Mouse (Mus musculus): ENCODE results near the gene Chrm2.

Gene Chrm2

DNA sequence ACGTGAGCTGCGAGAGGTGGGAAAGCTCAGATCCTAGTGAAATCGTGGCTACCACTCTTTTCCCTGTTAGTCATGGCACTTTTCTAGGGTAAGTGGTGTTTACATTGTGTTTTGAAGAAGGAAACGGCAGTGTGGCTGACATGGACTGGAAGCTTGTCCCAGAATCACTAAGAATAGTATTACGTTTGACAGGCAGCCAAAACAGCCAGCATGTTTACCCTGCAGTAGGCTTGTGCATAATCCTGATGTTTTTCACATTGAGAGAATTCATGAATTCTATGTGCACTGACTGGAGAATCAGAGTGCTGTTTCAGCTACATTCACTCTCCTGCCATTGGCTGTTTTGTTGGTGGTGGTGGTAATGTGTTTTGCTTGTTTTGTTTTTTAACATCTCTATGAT, 129.4 kb downstream of the Chrm2 start:
- no peak for DNase-seq (ENCODE audit: low spot score)

DNA sequence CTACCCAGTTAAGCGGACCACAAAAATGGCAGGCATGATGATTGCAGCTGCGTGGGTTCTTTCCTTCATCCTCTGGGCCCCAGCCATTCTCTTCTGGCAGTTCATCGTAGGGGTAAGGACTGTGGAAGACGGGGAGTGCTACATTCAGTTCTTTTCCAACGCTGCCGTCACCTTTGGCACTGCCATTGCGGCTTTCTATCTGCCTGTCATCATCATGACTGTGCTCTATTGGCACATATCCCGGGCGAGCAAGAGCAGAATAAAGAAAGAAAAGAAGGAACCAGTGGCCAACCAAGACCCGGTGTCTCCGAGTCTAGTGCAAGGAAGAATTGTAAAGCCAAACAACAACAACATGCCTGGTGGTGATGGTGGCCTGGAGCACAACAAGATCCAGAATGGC, 135.7 kb downstream of the Chrm2 start:
- no peak for DNase-seq (ENCODE audit: low spot score)

DNA sequence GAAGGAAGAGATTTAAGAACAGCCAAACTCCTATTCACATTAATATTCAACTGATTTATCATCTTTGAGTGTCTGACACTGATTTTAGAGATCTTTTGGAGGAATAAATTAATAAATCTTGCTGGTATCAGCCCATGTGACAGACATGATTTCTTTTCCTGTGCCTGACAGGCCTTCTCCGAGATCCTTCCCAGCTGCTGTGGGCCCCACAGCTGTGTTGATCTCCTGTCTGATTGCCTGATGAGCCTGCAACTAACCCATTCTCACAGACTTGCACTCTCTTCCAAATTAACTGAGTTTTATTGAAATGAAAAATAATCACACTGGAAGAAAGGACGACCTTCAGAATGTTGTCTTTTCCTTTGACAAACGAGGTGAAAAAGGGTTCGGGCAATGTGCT, 140.6 kb downstream of the Chrm2 start:
- no peak for DNase-seq (ENCODE audit: low spot score)

DNA sequence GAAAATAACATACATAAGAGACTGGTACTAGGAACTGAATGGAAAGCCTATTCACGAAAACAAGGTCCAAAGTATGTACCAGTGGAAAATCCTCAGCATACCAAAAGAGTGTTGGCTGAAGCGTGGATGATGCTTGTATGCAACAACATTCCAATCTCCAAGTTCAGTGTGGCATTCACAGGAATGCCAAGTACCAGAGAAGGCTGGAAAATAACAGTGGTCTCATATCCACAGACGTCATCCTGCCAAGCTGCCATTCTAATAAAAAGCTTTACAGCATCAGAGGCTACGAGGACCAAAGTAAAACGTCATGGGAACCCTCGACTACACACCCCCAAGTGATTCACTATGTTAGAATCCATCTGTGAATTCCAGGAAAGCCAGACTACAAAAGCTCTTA, 153.4 kb downstream of the Chrm2 start:
- DNase-seq (ENCODE audit: low spot score) = no peak

DNA sequence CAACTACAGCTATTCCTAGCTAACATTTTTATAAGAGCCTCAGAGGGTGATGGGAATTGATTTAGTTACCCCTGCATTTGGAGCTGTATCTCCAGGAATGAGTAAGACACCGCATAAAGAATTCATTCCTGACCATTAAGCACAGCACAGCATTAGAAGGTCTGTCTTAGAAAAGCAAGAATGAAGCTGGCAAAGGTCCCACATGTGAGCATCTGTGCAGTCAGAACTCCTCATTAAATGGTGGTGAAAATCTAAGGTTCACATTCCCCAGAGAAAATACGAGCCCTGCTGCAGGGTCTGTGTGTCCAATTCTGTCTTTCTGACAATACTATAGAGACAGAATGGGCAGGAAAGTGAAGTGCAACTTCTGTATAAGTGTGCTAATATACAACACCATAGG, 179.0 kb downstream of the Chrm2 start:
- DNase-seq (ENCODE audit: low spot score) = no peak

Measured in yolk sac, embryonic 10.5 days (tissue).